Mouse (Mus musculus) R1 (cell line): ENCODE measurements around the gene Cfap97d2.

Experiments
- DNase-seq: peaks from one replicate; pipeline ENCODE4 v3.0.0-alpha.2; 2018; ENCODE audit warnings: low read depth, low spot score

The Cfap97d2 gene

GRCm38 (mm10) chr8:13687101-13687717, 18.5 kb upstream of the Cfap97d2 start:
- peak; percentile 35 for DNase-seq

DNA sequence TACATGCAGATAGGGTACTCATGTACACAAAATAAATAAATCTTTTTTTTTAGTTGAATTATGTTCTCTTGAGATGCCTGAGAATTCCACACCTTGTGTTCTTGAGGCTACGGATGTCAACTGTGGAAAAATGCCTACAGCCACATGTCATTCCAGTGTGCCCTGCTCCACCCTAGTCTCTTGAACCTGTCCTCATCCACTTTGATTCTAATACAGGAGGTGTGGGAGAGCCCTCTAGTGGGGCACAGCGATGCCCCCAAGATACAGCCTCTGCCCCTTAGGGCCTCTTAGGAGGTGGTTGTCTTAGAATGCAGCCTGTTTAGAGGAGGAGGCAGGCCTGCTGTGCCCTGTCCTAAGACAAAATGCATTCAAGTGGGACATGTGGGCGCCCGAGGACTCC, 17.7 kb upstream of the Cfap97d2 start:
- DNase-seq = no peak

DNA sequence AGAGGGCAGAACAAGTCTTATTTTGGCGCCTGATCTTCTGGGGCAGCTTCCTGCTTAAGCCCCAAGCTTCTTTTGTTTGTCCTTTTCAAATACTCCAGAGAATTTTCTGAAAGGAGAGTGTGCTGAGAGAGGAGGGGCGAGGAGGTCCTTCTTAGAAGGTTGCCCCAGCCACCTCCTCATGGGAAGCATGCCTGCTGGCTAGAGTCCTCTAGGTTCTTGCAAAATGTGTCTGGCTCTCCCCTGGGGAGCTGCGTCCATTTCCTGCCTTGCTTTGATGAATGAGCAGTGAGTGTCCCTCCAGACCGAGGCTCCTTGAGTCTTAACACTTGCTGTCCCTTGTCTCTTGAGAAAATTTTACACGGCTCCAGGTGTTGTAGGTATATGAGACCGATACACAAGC, 17.2 kb upstream of the Cfap97d2 start:
- no peak for DNase-seq

- no peak for DNase-seq
Observed at GRCm38 (mm10) chr8:13689331-13689730, 16.4 kb upstream of the Cfap97d2 start.

DNA sequence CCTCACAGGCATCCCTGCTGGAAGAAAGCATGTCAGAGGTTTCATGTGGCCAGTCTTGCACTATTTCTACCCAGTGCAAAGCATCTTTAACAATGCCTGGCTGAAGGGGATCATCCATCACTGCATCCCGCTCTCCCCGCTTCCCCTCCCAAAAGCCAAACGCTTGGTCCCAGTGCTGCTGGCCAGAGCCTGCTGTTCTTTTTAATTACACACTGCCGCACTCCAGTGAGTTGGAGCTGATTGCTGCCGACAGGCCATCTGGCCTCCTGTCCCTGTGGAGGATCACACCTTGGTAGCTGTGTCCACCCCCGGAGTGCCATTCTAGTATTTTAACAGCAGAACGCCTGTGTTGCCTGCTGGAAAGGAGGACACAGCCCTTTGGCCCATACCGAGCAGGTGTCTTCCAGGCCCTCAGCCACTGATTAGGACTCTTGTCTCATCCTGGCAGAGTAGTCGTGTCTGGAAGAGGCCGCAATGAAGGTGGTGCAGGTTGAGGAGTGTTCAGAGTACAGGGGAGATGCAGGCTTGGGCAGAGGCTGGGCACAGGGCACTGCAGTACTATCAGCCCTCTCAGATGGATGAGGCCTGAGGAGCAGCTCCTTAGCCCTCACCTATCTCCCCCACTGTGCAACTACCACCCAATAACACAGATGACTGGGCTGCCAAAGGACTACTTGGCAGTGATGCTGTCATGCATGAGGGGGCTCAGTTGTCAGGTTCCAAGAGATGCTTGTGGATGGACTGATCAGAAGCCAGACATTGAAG, 13.2 kb upstream of the Cfap97d2 start:
- no peak for DNase-seq

- no peak for DNase-seq
Observed at GRCm38 (mm10) chr8:13694735-13695134, 11.0 kb upstream of the Cfap97d2 start.

GRCm38 (mm10) chr8:13695203-13695867, 10.4 kb upstream of the Cfap97d2 start:
- no peak for DNase-seq

- DNase-seq = no peak
Observed at GRCm38 (mm10) chr8:13696157-13696556, 9.5 kb upstream of the Cfap97d2 start.

- DNase-seq = no peak
Observed at GRCm38 (mm10) chr8:13697196-13697595, 8.5 kb upstream of the Cfap97d2 start.

- no peak for DNase-seq
Observed at GRCm38 (mm10) chr8:13697681-13698080, 8.0 kb upstream of the Cfap97d2 start.

GRCm38 (mm10) chr8:13698281-13698680, 7.4 kb upstream of the Cfap97d2 start:
- no peak for DNase-seq

GRCm38 (mm10) chr8:13699323-13699949, 6.3 kb upstream of the Cfap97d2 start:
- no peak for DNase-seq

GRCm38 (mm10) chr8:13702755-13703154, 2.9 kb upstream of the Cfap97d2 start:
- DNase-seq = no peak

- no peak for DNase-seq
Observed at GRCm38 (mm10) chr8:13703756-13704155, 1.9 kb upstream of the Cfap97d2 start.

GRCm38 (mm10) chr8:13704301-13704700, 1.4 kb upstream of the Cfap97d2 start:
- DNase-seq = no peak

DNA sequence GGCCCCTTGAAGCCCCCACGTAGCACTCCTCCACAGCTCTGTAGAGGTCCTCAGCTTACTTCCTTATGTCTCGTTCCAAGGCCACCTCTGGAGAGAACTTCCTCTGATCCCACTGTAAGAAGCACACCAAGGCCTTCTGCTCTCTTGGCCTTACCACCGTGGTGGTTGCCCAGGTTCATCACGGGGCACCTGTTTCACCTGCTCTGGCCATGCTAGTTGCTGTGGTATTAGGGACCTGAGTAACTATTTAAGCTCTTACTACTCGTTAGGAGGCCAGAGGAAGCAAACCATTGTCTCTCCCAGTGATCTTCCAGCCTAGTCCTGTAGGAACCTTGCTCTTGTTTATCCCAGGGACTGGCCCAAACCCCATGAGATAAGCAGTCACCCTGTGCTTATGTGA, 1.2 kb downstream of the Cfap97d2 start:
- DNase-seq = no peak

- DNase-seq = no peak
Observed at GRCm38 (mm10) chr8:13708514-13708913, 2.8 kb downstream of the Cfap97d2 start.

- DNase-seq = no peak
Observed at GRCm38 (mm10) chr8:13718980-13719379, 13.3 kb downstream of the Cfap97d2 start.

GRCm38 (mm10) chr8:13725722-13726121, 20.0 kb downstream of the Cfap97d2 start:
- DNase-seq = peak; percentile 29

- DNase-seq = no peak
Observed at GRCm38 (mm10) chr8:13727469-13728094, 21.9 kb downstream of the Cfap97d2 start.

DNA sequence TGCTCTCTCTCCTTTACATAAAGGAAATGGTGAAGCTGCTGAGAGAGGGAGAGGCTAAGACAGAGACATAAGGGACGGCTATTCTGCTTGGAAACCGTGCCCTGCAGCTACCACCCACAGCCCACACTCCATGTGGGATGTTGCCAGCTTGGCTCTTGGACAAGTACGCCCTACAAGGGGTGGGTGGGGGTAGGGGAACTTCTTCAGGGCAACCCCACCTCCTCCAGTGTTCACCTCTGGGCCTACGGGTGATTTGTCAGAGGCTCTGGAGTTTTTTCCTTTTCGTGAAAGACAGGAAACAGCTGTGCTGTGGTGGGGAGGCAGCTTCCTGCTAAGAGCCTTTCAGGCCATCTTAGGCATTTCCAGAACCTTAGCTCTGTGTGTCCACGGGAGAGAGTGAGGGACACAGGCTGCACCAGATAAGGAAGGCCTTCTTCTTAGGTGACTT, 34.7 kb downstream of the Cfap97d2 start:
- DNase-seq = no peak
